Mouse (Mus musculus) CH12.LX (cell line): ENCODE results near the gene Ang5. TPM values are rescaled to one million over a fixed set of nuclear protein-coding genes. Genes with fewer than 3 reads are reported as not detected.
"Not testable (repeated sequence)": the region's sequence is repeated elsewhere in the genome, so short reads cannot be mapped to it uniquely, and the experiment has no call there.

ENCODE experiments used
- DNase-seq: peaks from one replicate; pipeline ENCODE4 v3.0.0-alpha.2; 2013; ENCODE audit errors: extremely low read depth
- H3K27ac ChIP-seq: 2 replicates; pipeline ENCODE4 v1.5.1; 2012; ENCODE audit warnings: low read depth, mild to moderate bottlenecking, control low read depth, moderate library complexity; ENCODE audit not compliant: insufficient read depth
- H3K27me3 ChIP-seq: replicated peaks from 2 replicates; pipeline ENCODE3; 2012; ENCODE audit warnings: inconsistent platforms
- H3K36me3 ChIP-seq, 2 experiments: replicated peaks in 1 of 2; 2 replicates each; pipeline versions ENCODE3 to v1.6.1; 2012; ENCODE audit warnings: inconsistent platforms in 1 of 2, low read length in 1 of 2, mild to moderate bottlenecking in 1 of 2, mixed read lengths in 1 of 2, moderate library complexity in 1 of 2; ENCODE audit not compliant: control insufficient read depth in 1 of 2, insufficient read depth in 1 of 2
- H3K4me1 ChIP-seq, 2 experiments: 2 replicates each; pipeline ENCODE4 v1.6.1; 2012; ENCODE audit warnings: inconsistent platforms in 1 of 2, moderate library complexity in 1 of 2; ENCODE audit not compliant: insufficient read depth in 2 of 2, control insufficient read depth in 1 of 2
- H3K4me2 ChIP-seq: 2 replicates; pipeline ENCODE4 v1.6.1; 2012; ENCODE audit warnings: low read depth, mild to moderate bottlenecking, control low read depth; ENCODE audit not compliant: poor library complexity, insufficient read depth, severe bottlenecking
- H3K4me3 ChIP-seq, 3 experiments: fragments of 150-350 bp in 1 of 3; sonication (generic) in 1 of 3; replicated peaks in 1 of 3; 2 replicates each; pipeline versions ENCODE3 to v1.5.1; 2011 to 2012; ENCODE audit warnings: low read depth in 2 of 3, low read length in 2 of 3, mild to moderate bottlenecking in 2 of 3, moderate library complexity in 2 of 3, control low read depth in 1 of 3, improper control_type of control experiment in 1 of 3, inconsistent platforms in 1 of 3, mixed read lengths in 1 of 3; ENCODE audit not compliant: poor library complexity in 1 of 3
- H3K79me2 ChIP-seq: replicated peaks from 2 replicates; pipeline ENCODE4 v1.6.1; 2012; ENCODE audit warnings: mild to moderate bottlenecking, moderate library complexity; ENCODE audit not compliant: control insufficient read depth, poor library complexity, insufficient read depth, severe bottlenecking; ENCODE audit errors: extremely low read depth
- H3K9ac ChIP-seq: 2 replicates; pipeline ENCODE4 v1.6.1; 2012; ENCODE audit warnings: low read depth, mild to moderate bottlenecking, control low read depth, moderate library complexity; ENCODE audit not compliant: insufficient read depth
- H3K9me3 ChIP-seq: replicated peaks from 2 replicates; pipeline ENCODE3; 2012; ENCODE audit warnings: low read length, inconsistent platforms, mixed read lengths
- CTCF ChIP-seq, 2 experiments: IDR thresholded peaks in 1 of 2; conservative IDR thresholded peaks in 1 of 2; 2 replicates each; pipeline ENCODE4 v1.5.1; 2011 to 2012; ENCODE audit warnings: low read depth in 2 of 2, low read length in 2 of 2, improper control_type of control experiment in 1 of 2, inconsistent platforms in 1 of 2, mild to moderate bottlenecking in 1 of 2, moderate library complexity in 1 of 2
- E2F4 ChIP-seq: IDR thresholded peaks from 2 replicates; pipeline ENCODE4 v1.6.1; 2011; ENCODE audit warnings: low read depth, low read length, improper control_type of control experiment; ENCODE audit not compliant: insufficient replicate concordance
- NRF1 ChIP-seq: IDR thresholded peaks from 2 replicates; pipeline ENCODE4 v1.6.1; 2014; ENCODE audit warnings: low read depth, mild to moderate bottlenecking, inconsistent platforms, low read length, improper control_type of control experiment, moderate library complexity
- RAD21 ChIP-seq: IDR thresholded peaks from 2 replicates; pipeline ENCODE4 v1.6.1; 2011; ENCODE audit warnings: low read depth, mild to moderate bottlenecking, low read length, improper control_type of control experiment, moderate library complexity
- SMC3 ChIP-seq: IDR thresholded peaks from 2 replicates; pipeline ENCODE4 v1.6.1; 2011; ENCODE audit warnings: low read depth, low read length, improper control_type of control experiment
- dilution Hi-C: fragments of 300-500 bp; cut with MboI; formaldehyde crosslinking; loops from 2 replicates; pipeline ENCODE4 v1.14.3; 2020; ENCODE audit warnings: low sequenced_read_pairs; ENCODE audit not compliant: extremely low pct_unique_long_range_greater_than_20kb, extremely low pct_ligation_motif_present
- in situ Hi-C: fragments of 300-500 bp; cut with MboI; formaldehyde crosslinking; loops from 3 replicates; pipeline ENCODE4 v1.14.3; 2019; ENCODE audit warnings: low sequenced_read_pairs, low pct_ligation_motif_present, low pct_unique_long_range_greater_than_20kb, mixed read lengths
- polyA plus RNA-seq: library from polyadenylated mRNA; unstranded; fragments of >175 nt; gene quantifications from 2 replicates; pipeline ENCODE4 v1.2.1, GENCODE M21; 2012; ENCODE audit warnings: low read depth; ENCODE audit not compliant: insufficient read length
- total RNA-seq, 2 experiments: library from RNA; depleted of rRNA; stranded (reverse); fragments of 300-350 nt in 1 of 2; fragments of >200 nt in 1 of 2; gene quantifications; 2 replicates each; pipeline ENCODE4 v1.2.3; 2012 to 2014

Ang5 gene
- total RNA-seq (2012; rRNA removed) (not detected in 2 replicates), total RNA-seq (2014; rRNA removed) (not detected in 2 replicates), polyA plus RNA-seq (not detected in 2 replicates)

DNA sequence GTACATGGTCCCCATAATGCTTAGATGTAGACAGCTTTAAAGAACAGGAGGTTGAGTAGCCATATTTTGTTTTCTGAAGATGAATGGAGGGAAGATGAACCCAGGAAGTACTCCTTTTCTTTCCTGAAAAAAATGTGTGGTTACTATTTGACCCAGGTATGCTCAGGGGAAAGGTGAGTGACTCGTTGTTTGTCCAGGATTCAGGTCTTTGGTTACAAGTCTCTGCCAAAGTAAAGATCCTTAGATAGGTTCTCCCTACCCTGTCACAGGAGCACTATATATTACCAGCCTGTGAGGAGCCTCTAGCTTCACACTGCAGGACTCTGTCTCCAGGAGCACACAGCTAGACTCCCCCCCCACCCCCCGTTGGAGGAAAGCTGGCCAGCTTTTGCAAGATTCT lies at the start of gene Ang5:
TSS of gene Ang5 (plus strand) at position 301 of the 400 bp plus-strand sequence.
- H3K4me2 ChIP-seq, DNase-seq, H3K4me1 ChIP-seq, H3K27me3 ChIP-seq, dilution Hi-C loops, in situ Hi-C loops, H3K9ac ChIP-seq, H3K27ac ChIP-seq, H3K79me2 ChIP-seq, H3K9me3 ChIP-seq, H3K36me3 ChIP-seq, H3K4me3 ChIP-seq: not testable (repeated sequence)

DNA sequence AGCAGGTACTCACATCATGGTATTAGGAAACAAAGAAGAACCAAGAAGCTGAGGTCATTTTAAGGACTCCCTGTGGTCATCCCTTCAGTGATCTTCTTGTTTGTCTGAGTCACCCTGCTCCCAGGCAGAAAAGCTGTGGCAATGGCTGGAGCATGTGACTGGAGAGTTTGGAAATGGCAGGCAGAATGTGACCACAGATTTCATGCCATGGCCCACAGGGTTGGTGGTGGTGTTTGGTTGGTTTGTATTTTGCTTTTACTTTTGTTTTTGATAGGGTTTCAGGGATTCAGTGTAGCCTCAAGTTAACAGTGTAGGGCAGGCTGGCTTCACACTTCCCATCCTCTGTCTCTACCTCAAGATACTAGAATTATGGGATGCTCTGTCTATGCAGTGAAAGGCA lies 38.7 kb upstream of the Ang5 start:
- H3K27ac ChIP-seq, in situ Hi-C loops, H3K4me1 ChIP-seq, H3K36me3 ChIP-seq, H3K27me3 ChIP-seq, H3K9ac ChIP-seq, dilution Hi-C loops, H3K9me3 ChIP-seq, H3K79me2 ChIP-seq, H3K4me3 ChIP-seq, H3K4me2 ChIP-seq, DNase-seq: not testable (repeated sequence)

DNA sequence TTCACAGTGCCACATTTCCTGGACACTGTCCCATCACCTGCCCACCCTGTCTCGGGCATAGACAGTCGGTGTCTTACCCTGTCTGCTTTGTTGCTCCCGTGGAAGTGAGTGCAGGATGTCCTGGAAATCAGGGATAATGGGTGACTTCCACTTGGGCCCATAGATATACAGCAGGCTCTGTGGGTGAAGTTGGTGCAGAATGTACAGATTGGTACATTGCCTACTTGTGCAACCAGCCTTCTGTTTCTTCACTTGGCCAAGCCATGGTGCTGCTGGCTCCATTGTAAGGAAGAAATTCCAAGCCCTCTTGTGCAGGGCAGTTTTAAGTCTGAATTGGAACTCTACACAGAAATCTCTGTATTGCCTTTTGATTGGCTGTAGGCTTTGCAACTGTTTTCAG lies 33.4 kb upstream of the Ang5 start, which contains the start of gene Ear10:
TSS of gene Ear10 (minus strand) at position 101 of the 400 bp plus-strand sequence.
- H3K4me2 ChIP-seq, dilution Hi-C loops, H3K9me3 ChIP-seq, DNase-seq, in situ Hi-C loops, H3K79me2 ChIP-seq, H3K4me1 ChIP-seq, H3K27me3 ChIP-seq, H3K9ac ChIP-seq, H3K27ac ChIP-seq, H3K4me3 ChIP-seq, H3K36me3 ChIP-seq: not testable (repeated sequence)

DNA sequence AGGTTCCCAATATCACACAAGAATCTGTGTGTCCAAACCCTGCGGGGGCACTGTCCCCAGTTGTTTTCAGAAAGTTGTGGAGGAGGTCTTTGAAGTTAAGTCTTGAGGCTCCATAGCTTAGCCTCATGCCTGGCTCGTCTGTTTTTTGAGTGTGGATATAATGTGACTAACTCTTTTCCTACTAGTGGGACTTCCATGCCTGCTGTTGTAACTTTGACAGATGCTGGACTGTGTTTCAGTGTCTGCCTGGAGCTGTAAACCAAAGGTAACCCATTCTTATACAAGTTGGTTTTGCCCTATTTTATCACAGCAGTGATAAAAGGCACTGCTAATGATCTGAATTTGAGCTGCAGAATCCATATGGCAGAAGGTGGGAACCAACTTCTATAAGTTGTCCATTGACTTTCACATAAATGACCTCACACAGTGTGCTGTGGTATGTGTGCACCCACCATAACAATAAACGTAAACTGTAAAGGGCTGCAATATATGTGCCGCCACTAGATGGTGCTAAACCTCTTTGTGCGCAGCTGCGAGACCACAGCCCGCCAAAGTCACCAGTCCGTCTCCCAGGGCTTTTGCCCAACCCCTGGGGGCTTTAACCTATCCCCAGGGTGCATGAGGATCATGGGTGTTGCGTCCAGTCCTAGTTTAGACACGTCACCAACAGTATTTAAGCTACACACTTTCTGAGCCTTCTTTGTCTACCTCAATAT lies 32.0 kb upstream of the Ang5 start, which contains the start of gene Gm8113:
TSS of gene Gm8113 (plus strand) at position 703 of the 716 bp plus-strand sequence.
- H3K4me1 ChIP-seq, dilution Hi-C loops, H3K36me3 ChIP-seq, H3K9me3 ChIP-seq, H3K27me3 ChIP-seq, H3K79me2 ChIP-seq, H3K27ac ChIP-seq, in situ Hi-C loops: not testable (repeated sequence)
- peak; percentile 63 for DNase-seq
- Histone ChIP-seq H3K9ac (peak within 1 kb of the TSS; percentile 16; the same call in 1 of the 2 replicates), H3K4me2 (peak within 1 kb of the TSS; percentile 69), H3K4me3 (peak within 1 kb of the TSS; percentile 37 to 52 (median 44))
- peak; percentile 57 for TF ChIP-seq RAD21
- TF ChIP-seq NRF1 = peak; percentile 77
- peak; percentile 45 for TF ChIP-seq SMC3
- peak; percentile 51 to 73 for TF ChIP-seq CTCF (conservative IDR thresholded peaks at IDR 0.05 in 1 of 2, IDR thresholded peaks at IDR 0.05 in 1 of 2; ENCODE audit: low read depth in 2 of 2, low read length in 2 of 2)
- TF ChIP-seq E2F4 = peak; percentile 92

DNA sequence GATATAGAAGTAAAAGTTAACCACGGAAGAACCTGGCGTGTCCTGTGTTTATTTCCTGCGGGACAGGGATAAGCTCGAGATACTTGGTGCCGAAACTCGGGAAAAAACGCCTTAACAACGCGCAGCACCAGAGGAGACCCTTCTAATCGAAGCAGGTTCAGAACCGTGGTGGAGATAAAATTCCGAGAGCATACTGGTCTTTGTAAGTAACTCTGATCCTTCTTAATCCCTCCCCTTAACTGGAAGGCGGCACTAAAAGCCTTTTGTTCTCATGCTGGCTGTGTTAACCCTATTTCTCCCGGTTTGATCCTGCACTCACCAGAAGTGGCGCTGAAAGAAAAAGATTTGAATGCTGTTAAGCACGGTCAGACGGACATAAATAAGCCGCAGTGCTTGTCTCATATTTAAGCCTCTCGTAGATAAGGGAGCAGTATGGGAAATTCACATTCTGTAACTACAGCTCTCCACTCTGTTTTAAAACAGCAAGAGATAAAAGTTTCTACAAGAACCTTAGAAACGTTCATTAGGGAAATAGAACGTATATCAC lies 31.4 kb upstream of the Ang5 start:
- in situ Hi-C loops, H3K79me2 ChIP-seq, H3K9me3 ChIP-seq, dilution Hi-C loops, H3K27me3 ChIP-seq, H3K27ac ChIP-seq, H3K4me1 ChIP-seq, H3K36me3 ChIP-seq: not testable (repeated sequence)
- Histone ChIP-seq H3K4me2 (peak overlapping the region; percentile 69), H3K9ac (peak overlapping the region; percentile 16; the same call in 1 of the 2 replicates), H3K4me3 (peak overlapping the region; percentile 37 to 52 (median 44))
- DNase-seq = peak; percentile 10
